Mouse (Mus musculus): ENCODE data around the gene Gnmt.

Gene Gnmt

DNA sequence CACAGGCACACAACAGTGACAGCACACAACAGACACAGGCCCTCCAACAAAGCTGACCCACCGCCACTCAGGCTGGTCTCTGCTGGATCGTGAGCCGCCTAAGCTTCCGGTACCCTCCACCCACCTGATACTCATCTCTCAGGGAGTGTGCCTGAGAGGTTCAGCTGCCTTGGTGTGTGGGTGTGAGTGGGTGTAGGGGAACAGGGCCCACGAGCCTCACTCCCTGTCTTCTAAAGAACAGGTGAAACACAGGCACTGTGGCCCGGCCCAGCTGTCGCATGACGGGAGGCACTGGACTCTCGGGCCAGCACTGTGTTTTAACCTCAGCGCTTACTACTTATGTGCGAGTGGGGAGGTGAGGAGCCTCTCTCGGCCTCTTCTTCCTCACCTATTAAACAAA, 26.9 kb downstream of the Gnmt start:
- no peak for DNase-seq

DNA sequence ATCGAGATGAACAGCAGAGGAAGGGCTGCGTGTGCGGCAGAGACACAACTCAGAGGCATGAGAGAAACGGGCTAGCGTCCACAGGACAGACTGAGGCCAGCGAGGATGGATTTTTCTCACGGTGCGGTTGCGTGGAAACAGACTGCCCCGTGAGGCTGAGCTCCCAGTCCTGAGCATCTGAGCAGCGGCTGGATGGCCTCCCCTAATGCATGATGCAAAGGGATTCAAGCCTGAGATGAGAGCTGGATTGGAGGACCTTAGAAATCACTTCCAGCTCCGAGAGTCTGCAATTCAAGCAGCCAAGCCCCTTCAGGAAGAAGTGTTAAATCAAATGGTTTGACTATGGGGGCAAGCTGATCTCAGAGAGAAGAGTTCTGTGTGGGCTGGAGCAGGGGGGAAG, 27.5 kb downstream of the Gnmt start:
- no peak for DNase-seq

DNA sequence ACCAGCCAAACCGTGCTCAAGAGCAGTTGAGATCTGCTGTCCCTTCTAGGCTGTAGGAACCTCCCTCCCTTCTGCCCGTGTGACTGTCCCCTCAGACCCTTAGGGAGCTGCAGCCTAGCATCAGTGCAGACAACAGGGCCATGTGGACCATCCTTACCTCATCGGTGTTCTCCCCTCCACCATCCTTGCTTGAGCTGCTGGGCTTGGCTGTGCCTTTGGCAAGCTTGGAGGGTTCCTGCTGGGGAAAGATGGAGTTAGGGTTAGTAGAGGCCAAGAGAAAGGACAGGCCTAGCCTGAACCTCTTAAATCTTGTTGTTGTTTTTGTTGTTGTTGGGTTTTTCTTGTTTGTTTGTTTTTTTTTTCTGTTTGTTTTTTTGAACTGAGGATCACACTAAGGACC, 29.1 kb downstream of the Gnmt start:
- DNase-seq, result no peak

DNA sequence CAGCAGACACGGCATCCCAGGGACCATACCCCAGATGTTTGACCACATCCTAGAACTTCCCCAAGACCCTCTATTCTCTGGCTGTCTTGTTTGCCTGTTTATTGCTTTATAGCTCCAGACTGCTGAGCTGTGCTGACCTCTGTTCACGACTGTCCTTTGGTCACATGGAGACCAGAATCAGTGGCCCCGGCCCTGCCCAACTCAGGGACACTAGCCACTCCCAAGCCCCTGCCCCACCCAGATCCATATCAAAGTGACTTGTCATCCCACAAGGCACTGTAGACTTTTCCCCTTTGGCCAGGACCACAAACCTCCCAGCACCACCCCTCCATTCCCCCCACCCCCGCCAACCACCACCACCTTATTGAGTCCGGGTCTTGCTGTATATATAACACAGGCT, 29.7 kb downstream of the Gnmt start:
- no peak for DNase-seq

DNA sequence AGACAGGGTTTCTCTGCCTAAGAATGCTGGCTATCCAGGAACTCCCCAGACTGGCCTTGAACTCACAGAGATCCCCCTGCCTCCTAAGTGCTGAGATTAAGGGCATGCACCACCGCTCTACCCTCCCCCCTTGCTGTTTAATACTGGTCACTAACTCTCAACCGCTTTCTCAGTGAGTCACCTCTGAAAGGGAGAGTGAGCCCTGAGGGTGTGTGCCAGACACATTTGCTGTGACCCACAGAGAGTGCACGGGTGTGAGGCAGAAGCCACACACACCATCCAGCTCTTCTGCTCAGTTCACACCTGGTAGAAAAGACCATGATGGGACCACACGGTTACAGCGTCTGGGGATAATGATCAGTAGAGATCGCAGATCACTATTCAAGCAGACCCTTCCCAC, 30.5 kb downstream of the Gnmt start:
- no peak for DNase-seq

DNA sequence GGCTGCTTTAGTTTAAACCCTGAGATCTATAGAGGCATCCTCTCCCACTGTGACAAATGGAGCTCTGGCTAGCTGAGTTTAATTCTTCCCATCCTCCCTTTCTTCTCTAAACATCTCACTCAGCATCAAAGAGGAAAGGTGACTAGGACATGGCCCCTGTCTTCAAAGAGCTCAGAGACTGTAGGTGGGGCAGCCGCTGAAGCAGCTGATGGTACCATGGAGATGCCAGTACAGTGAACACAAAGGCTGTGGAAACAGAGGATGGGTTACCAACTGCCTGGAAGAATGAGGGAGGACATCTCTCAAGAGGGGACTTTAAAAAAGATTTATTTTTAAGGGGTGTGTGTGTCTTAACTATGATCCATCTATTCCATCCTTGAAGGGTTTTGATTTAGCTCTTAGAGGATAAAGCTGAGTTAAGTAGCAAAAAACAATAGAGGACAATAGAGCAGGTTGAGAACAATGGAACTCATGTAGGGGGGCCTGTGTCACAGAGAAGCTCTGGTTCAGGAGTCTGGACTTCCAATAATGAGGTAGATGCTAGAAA, 34.4 kb downstream of the Gnmt start:
- no peak for DNase-seq

DNA sequence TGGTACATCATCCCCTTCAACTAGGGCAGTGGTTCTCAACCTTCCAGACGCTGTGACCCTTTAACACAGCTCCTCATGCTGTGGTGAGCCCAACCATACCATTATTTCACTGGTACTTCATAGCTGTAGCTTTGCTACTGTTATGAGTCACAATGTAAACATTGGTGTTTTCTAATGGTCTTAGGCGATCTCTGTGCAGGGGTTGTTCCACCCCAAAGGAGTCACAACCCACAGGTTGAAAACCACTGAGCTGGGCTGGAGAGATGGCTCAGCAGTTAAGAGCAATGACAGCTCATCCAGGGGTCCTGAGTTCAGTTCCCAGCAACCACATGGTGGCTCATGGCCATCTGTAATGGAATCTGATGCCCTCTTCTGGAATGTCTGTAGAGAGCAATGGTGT, 37.6 kb downstream of the Gnmt start:
- DNase-seq, result no peak

DNA sequence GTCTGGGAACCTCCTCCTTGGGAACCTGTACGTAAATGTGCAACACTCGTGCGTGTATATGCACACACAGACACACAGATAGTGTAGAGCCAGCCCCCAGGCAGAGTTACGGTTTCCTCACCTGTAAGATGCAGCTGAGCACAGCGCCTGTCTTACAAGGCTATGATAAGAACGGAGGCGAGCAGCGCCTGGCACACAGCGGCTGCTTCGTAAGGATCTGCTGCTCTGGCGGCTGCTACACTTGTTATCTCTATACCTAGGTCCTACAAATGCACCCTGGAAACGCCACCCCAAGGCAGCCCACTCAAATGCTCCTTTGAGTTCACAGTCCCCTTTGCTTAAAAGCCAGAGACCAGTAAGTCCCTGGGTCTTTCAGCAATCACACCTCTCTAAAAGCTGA, 38.3 kb downstream of the Gnmt start:
- DNase-seq, result no peak

DNA sequence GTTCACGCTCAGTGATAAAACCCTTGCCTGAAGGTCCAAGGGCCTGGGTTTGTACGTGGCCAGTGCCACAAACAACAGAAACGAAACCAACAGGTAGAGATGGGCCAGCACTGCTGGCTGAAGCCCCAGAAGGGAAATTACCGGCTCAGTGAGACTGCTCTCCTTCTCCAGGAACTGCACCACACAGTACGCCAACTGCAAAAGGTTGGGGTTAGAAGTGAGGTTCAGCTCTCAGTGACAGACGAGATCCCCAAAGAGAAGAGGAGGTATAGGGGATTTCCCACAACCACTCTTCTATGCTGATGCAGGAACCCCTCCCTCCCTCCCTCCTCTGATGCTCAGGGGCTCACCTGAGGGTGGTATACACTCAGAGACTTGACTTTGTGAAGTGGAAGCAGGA, 43.1 kb downstream of the Gnmt start:
- DNase-seq, result no peak

DNA sequence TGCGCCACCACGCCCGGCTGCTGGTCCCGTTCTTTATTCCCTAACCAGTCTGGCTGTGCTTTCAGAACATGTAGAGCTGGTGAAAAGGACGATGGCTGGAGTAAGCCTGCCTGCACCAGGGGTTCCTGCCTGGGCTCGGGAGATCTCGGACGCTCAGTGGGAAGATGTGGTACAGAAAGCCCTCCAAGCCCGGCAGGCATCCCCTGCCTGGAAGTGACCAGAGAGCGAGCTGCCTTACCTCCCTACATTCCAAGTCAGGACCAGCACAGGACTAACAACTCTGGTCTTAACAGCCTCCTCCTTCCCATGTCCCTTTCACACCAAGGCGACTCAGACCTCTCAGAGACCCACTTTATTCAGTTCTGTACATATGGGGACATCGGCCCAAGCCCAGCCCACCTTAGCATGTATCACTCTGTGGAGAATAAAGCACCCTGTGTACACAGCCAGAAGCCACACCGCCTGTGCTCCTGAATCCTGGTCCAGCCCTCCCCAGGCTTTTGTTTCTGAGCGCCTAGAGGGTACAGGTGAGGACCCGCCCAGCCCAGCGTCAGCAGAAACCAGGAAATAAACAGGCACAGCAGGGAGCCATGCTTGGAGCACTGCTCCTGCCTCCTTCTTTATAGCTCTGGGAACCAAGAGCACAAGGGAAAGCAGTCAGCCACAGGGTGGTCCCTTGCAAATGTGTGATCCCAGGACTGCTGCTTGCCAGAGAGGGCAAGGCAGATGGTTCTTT, 46.1 kb downstream of the Gnmt start:
- DNase-seq, result no peak

DNA sequence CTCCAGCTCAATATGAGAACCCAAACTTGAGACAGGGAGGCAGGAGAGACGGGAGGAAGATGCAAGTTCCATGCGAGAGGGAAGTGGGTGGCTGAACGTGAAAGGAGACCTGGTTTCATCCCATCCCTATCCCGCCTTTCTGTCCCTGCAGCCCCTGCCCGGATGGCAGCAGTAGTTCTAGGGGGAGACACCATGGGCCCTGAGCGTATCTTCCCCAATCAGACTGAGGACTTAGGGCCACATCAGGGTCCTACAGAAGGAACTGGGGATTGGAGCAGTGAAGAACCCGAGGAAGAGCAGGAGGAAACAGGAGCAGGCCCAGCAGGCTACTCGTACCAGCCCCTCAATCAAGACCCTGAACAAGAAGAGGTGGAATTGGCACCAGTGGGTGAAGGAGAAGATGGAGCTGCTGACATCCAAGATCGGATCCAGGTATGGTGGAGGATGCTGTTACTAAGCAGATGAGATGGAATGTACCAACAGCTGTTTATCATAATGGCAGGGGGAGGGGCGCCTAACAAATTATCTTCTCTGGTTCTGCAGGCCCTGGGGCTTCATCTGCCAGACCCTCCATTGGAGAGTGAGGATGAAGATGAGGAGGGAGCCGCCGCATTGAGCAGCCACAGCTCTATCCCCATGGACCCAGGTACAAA, 47.4 kb downstream of the Gnmt start:
- no peak for DNase-seq

DNA sequence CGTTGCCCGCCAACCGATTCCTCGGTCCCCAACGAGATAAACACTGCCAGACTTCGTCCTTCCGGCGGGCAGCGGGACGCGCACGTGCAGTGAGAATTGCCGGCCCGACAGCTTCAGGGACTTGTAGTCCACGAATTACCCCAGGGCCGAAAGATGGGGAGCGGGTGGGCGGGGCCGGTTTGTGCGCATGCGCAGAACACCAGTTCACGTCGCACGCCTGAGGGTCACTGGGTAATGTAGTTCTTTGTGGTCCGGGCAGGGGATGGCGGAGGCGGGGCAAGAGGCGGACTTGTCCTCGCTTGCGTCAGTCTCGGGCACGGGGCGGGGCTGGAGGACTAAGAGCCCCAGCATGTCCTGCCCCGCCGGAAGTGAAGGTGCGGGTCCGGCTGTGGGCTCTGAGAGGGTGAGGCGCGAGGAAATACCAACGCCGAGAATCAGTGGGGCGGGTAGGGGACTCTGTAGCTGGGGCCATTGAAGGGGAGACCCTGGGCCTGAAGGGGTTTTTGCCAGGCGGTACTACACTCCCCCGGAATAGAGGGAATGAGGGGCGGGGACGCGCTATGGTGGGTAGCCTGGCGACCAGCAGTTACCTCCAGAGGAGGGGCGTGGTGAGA, 48.1 kb downstream of the Gnmt start, which contains the start of gene Klhdc3:
Gene Klhdc3, minus strand, starts transcription at position 155 of the 614 bp plus-strand sequence.
- peak; percentile 99 for DNase-seq

DNA sequence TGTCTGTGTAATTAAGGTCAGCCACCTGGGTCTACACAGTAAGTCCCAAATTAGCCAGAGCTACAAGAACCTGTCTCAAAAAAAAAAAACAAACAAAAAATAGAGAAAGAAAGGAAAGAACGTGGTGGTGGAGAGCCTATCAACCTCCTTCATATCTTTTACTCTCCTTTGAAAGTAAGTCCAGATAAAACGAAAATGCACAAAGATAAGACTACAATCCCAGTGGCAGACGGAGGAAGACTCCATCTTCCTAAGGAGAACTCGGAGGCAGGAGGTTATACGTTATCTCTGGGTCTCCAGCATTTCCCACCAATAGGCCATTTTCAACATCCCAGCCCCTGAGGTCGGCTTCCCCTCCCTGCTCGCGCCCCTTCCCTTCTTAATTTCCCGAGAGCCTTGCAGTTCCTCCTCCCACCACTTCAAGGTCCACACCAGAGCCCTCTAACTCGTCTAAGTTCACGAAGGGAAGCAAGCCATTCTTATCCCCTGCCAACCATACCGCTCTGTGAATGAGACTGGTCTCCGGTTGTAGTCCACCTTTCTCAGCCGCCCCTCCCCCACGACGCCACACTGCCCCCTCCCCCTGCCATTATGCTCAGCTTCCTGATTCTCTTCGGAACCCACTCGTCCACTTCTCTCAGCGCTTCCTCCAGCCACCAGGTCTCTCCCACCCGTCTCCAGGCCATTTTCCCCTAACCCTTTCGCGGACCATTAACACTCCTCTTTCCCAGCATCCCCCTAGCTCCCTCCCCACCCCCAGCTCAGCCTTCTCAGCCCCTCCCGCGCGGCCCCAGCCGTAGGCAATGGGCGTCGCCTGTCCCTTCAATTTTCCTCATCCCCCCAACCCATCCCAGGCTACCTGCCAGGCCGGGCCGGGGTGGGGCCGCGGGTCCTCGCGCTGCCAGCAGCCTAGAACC, 48.9 kb downstream of the Gnmt start:
- no peak for DNase-seq

DNA sequence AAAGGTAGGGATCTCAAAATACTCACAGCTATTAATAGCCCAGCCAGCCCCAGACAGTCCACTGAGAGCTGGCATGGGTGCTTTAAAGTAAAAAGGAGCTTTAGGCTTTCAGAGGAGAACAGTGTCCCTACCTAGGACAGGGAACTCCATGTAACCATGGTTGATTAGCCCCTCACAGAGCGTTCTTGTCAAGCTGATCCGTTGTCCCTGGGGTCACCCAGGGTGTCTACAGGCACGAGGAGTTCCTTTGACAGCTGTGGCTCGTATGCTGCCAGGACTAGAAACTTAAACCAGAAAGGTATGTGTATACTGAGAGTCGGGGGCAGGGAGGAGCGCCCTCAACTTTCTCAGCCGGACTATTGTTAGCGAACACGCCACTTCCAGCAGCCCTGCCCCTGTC, 50.1 kb downstream of the Gnmt start:
- no peak for DNase-seq

DNA sequence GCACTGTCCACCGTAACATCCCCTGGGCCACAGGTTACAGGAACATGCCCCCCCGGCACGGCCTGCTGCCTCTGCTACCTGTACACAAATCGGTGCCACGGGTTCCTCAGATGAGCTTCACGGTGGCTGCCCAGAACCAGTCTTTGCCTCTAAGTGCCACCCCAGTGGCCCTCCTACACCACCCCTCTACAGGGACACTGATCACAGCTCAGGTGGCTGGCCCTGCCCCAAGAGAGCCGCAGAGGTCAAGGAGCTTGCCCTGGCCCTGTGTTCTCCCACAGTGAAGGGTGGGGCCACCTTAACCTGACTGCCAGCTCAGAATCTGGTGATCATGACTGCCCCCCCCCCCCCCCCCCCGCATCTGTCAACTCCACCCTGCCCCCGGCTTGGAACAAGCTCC, 50.6 kb downstream of the Gnmt start, which contains the start of gene Mea1:
Gene Mea1, plus strand, starts transcription at position 378 of the 400 bp plus-strand sequence.
- DNase-seq, result no peak

Data from layer of hippocampus, adult 9-11 months (tissue).